Mouse (Mus musculus) liver, postnatal 0 days (tissue): Measurements from ENCODE around the gene Slc38a11. TPM values are rescaled to one million over a fixed set of nuclear protein-coding genes. Genes with fewer than 3 reads are reported as not detected.
A peak's percentile ranks its signal among the peaks of the same experiment; 100 is the strongest.

Experiments
- ATAC-seq: fragments of 200-750 bp; cut with Nextera tagmentation; 2 replicates; pipeline ENCODE4 v1.8.0; 2017; ENCODE audit warnings: mild to moderate bottlenecking, moderate library complexity
- DNase-seq: peaks from one replicate; pipeline ENCODE4 v3.0.0-alpha.2; 2016
- H3K27ac ChIP-seq: fragments of 300-500 bp; sonication (generic); 2 replicates; pipeline ENCODE4 v1.5.1; 2014; ENCODE audit warnings: antibody characterized with exemption, moderate library complexity, mild to moderate bottlenecking, low read depth
- H3K27me3 ChIP-seq: fragments of 300-500 bp; sonication (generic); 2 replicates; pipeline ENCODE4 v1.6.1; 2014; ENCODE audit warnings: low read length, control low read depth, mixed read lengths; ENCODE audit not compliant: insufficient read depth
- H3K36me3 ChIP-seq: fragments of 300-500 bp; sonication (generic); replicated peaks from 2 replicates; pipeline ENCODE4 v1.6.1; 2014; ENCODE audit warnings: mild to moderate bottlenecking, control low read depth, low read length, moderate library complexity, mixed read lengths; ENCODE audit not compliant: insufficient read depth
- H3K4me1 ChIP-seq: fragments of 300-500 bp; sonication (generic); 2 replicates; pipeline ENCODE4 v1.6.1; 2014; ENCODE audit warnings: antibody characterized with exemption, mild to moderate bottlenecking, control low read depth; ENCODE audit not compliant: insufficient read depth
- H3K4me2 ChIP-seq: fragments of 300-500 bp; sonication (generic); 2 replicates; pipeline ENCODE4 v1.6.1; 2014; ENCODE audit warnings: low read depth, mild to moderate bottlenecking, low read length, moderate library complexity, mixed read lengths
- H3K4me3 ChIP-seq: fragments of 300-500 bp; sonication (generic); 2 replicates; pipeline ENCODE4 v1.5.1; 2014; ENCODE audit warnings: low read depth, low read length
- H3K9ac ChIP-seq: fragments of 300-500 bp; sonication (generic); replicated peaks from 2 replicates; pipeline ENCODE4 v1.6.1; 2014; ENCODE audit warnings: mild to moderate bottlenecking, moderate library complexity
- H3K9me3 ChIP-seq: fragments of 300-500 bp; sonication (generic); 2 replicates; pipeline ENCODE4 v1.6.1; 2016; ENCODE audit warnings: mild to moderate bottlenecking, control low read depth, low read length, mixed read lengths
- CTCF ChIP-seq: sonication (generic); IDR thresholded peaks from 2 replicates; pipeline ENCODE4 v1.5.1; 2016; ENCODE audit warnings: antibody characterized with exemption, low read depth
- EP300 ChIP-seq: IDR thresholded peaks from 2 replicates; pipeline ENCODE4 v1.6.1; 2016; ENCODE audit warnings: antibody characterized with exemption, low read depth, mild to moderate bottlenecking
- WGBS: fragments of 180-500 bp; shearing (Covaris S2); extraction: QIAGEN DNeasy Blood & Tissue Kit; methylation state at CpG from one replicate; pipeline ENCODE4 v1.1.7; 2014; ENCODE audit not compliant: insufficient replicate concordance; 5-methylcytosine and 5-hydroxymethylcytosine counted together
- polyA plus RNA-seq: library from polyadenylated mRNA; unstranded; fragments of >200 nt; fragmentation: Nextera tagmentation; extraction: Ambion mirVana; gene quantifications from 2 replicates; pipeline ENCODE4 v1.2.1, GENCODE M21; 2015

Slc38a11 gene
- polyA plus RNA-seq, 1 experiment from 2014 or later, result 0.12 TPM

DNA sequence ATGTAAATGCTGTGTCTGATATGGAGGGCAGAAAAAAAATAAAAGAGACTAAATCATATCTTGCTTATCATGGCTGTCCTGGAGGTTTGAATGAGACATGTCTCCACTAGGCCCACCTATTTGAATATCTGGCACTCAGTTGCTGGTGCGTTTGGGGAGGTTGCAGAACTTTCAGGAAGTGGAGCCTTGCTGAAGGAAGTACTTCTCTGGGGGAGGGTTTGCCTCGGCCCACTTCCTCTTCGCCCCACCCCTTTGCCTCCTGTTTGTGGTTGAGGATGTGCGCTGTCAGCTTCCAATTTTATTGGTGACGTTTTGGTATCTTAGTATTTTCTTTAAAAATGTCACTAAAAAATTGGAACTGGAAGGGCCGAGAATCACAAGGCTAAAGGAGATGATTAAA, 27.5 kb upstream of the Slc38a11 start:
- Histone ChIP-seq H3K4me3 (no peak overlapping the region), H3K9me3 (no peaks in the 10 kb centered on the region), H3K4me1 (no peaks in the 10 kb centered on the region), H3K27me3 (no peaks in the 10 kb centered on the region), H3K27ac (no peak overlapping the region), H3K36me3 (no peaks in the 10 kb centered on the region), H3K9ac (no peak overlapping the region), H3K4me2 (no peak overlapping the region)
- WGBS, result 53% methylated on average over 6 of the region's 6 CpGs
- no peak for DNase-seq
- no peak for ATAC-seq
- TF ChIP-seq CTCF (no peak), EP300 (no peak)

DNA sequence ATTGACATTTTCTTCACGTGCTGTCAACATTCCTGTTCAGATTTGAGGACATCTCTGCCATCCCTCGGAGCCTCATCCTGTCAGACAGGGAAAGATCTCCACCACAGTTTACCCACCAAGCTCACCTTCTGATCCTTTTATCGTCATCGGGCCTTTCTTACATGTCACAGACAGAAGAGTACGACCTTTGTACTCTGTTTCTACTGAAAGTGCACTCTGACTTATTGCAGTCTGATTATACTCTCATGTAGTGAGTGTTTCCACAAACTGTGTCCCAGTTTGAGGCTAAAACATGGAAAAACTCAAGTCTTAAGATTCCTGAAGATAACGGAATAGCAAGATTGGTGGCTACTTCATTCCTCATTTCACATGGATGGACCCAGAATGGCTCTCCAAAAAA, 21.0 kb upstream of the Slc38a11 start:
- H3K4me1 ChIP-seq, result peaks cover 6% of the 10 kb centered on the region; the same call in 1 of the 2 replicates
- H3K4me3 ChIP-seq, result no peak overlapping the region
- no peaks in the 10 kb centered on the region for H3K36me3 ChIP-seq
- DNase-seq (no peak), ATAC-seq (peak; percentile 33; the same call in 1 of the 2 replicates)
- H3K27me3 ChIP-seq, result no peaks in the 10 kb centered on the region
- no peak overlapping the region for H3K9ac ChIP-seq
- no peaks in the 10 kb centered on the region for H3K9me3 ChIP-seq
- no peak for TF ChIP-seq EP300
- TF ChIP-seq CTCF, result no peak
- 0 out of 2 replicates have a peak overlapping the region, but pooled peaks have one; percentile 44 for H3K27ac ChIP-seq
- 58% methylated on average over 6 of the region's 6 CpGs for WGBS
- no peak overlapping the region for H3K4me2 ChIP-seq

DNA sequence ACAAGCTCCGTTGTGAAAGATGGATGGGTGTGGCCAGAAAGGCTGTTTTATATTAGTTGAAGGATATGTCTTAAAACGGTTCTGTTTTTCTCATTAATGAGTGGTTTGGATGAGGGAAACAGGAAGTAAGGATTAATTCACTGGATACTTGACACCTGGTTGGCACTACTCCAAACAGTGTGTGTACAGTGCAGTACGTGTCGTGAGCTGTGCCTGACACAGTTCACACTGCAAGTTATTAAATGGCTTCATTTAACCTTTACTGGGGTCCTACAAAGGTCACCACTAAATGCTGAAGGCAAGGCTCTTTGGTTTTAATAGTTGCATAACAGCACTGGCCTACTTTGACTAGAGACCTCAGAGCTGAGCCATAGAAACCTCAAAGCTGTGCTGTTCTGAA, 18.7 kb upstream of the Slc38a11 start:
- TF ChIP-seq EP300 (no peak), CTCF (no peak)
- no peak for DNase-seq
- H3K9me3 ChIP-seq, result no peaks in the 10 kb centered on the region
- H3K4me2 ChIP-seq, result no peak overlapping the region
- peaks cover 6% of the 10 kb centered on the region; the same call in 1 of the 2 replicates for H3K4me1 ChIP-seq
- no peaks in the 10 kb centered on the region for H3K36me3 ChIP-seq
- no peak overlapping the region for H3K9ac ChIP-seq
- H3K27ac ChIP-seq, result no peak overlapping the region
- WGBS, result 28% methylated on average over 4 of the region's 4 CpGs
- H3K4me3 ChIP-seq, result no peak overlapping the region
- no peak for ATAC-seq
- H3K27me3 ChIP-seq, result no peaks in the 10 kb centered on the region

DNA sequence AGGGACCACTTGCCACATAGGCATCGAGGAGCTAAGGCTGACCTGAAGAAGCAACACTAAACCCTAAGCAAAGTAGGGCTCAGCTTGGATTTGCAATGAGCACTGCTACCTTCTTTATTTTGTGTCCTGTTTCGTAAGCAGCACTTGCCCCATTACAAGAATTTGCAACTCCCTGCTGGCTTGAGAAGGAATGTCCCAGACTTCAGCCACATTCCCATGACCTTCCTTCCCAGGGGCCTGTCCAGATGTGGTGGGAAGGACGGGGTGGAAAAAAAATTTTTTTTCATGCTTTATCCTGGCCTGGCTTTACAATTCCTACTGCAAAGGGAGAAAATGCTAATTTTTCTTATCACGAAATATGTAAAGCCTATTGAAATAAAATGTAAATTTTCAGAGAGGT, 14.6 kb upstream of the Slc38a11 start:
- no peaks in the 10 kb centered on the region for H3K27me3 ChIP-seq
- WGBS, result 68% methylated on average over 4 of the region's 4 CpGs
- H3K27ac ChIP-seq, result no peak overlapping the region
- no peak overlapping the region for H3K9ac ChIP-seq
- peaks cover 3% of the 10 kb centered on the region; the same call in 1 of the 2 replicates for H3K4me1 ChIP-seq
- no peaks in the 10 kb centered on the region for H3K9me3 ChIP-seq
- no peak overlapping the region for H3K4me3 ChIP-seq
- no peak overlapping the region for H3K4me2 ChIP-seq
- ATAC-seq (no peak), DNase-seq (no peak)
- TF ChIP-seq CTCF (no peak), EP300 (no peak)
- H3K36me3 ChIP-seq, result no peaks in the 10 kb centered on the region

DNA sequence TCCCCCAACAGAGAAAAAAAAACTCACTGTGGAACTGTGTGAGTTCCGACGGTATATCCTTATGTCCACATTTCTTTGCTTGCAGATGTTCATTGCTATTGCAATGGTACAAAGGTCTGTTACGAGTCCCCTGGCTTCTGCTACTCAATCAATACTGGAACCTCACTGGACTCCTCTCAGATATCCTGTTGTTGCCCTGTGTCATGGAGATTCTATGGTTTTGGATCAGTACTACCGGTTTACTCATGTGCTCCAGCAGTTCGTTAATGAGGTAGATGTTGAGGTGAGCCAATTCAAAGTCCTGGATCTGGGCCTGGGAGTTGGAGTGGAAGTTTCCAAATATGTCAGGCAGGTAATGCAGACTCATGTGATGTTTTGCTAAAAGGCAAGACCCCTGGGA, 10.6 kb upstream of the Slc38a11 start:
- Histone ChIP-seq H3K27ac (no peak overlapping the region), H3K9me3 (no peaks in the 10 kb centered on the region), H3K4me3 (no peak overlapping the region), H3K9ac (no peak overlapping the region), H3K4me1 (no peaks in the 10 kb centered on the region), H3K27me3 (no peaks in the 10 kb centered on the region), H3K36me3 (no peaks in the 10 kb centered on the region), H3K4me2 (no peak overlapping the region)
- DNase-seq, result peak; percentile 19
- peak; percentile 95 for ATAC-seq
- 54% methylated on average over 5 of the region's 5 CpGs for WGBS
- TF ChIP-seq CTCF (no peak), EP300 (peak; percentile 38; the same call in 1 of the 2 replicates)

DNA sequence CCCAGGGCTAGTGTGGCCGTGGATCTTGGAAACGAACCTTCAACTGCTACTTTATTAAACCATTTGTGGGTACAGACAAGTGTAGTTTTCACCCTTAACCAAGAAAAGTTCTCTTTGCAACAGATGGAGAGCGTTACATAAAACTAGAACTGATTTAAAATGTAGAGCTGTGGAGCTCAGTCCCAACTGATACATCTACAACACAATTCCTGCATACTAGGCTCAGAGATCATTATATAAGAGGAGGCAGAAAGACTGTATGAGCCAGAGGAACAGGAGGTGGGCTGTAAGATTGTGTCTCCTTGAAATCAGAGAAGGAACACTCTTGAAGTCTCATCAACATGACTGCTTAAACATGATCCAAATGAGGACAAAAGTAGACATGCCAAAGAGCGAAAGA, 9.2 kb upstream of the Slc38a11 start:
- Histone ChIP-seq H3K27me3 (no peaks in the 10 kb centered on the region), H3K9me3 (no peaks in the 10 kb centered on the region), H3K9ac (no peak overlapping the region), H3K36me3 (no peaks in the 10 kb centered on the region), H3K27ac (no peak overlapping the region), H3K4me3 (no peak overlapping the region), H3K4me1 (no peaks in the 10 kb centered on the region), H3K4me2 (no peak overlapping the region)
- 86% methylated on average over 4 of the region's 4 CpGs for WGBS
- no peak for DNase-seq
- no peak for ATAC-seq
- TF ChIP-seq EP300 (no peak), CTCF (no peak)
